Mouse (Mus musculus) hindbrain, embryonic 16.5 days (tissue): ENCODE measurements around the gene Hdgfl1. TPM values are rescaled to one million over a fixed set of nuclear protein-coding genes. Genes with fewer than 3 reads are reported as not detected.

Experiments used
- ATAC-seq: fragments of 200-750 bp; cut with Nextera tagmentation; 2 replicates; pipeline ENCODE4 v1.8.0; 2017; ENCODE audit warnings: moderate TSS enrichment, moderate library complexity
- H3K27ac ChIP-seq: fragments of 300-500 bp; sonication (generic); 2 replicates; pipeline ENCODE4 v1.5.1; 2014; ENCODE audit warnings: low read depth, mild to moderate bottlenecking, control low read depth, low read length, moderate library complexity
- H3K27me3 ChIP-seq: fragments of 300-500 bp; sonication (generic); replicated peaks from 2 replicates; pipeline ENCODE4 v1.6.1; 2014; ENCODE audit warnings: low read length; ENCODE audit not compliant: control insufficient read depth, insufficient read depth
- H3K36me3 ChIP-seq: fragments of 300-500 bp; sonication (generic); 2 replicates; pipeline ENCODE4 v1.6.1; 2014; ENCODE audit warnings: mild to moderate bottlenecking, low read length, moderate library complexity, mixed read lengths; ENCODE audit not compliant: control insufficient read depth, insufficient read depth
- H3K4me1 ChIP-seq: fragments of 300-500 bp; sonication (generic); 2 replicates; pipeline ENCODE4 v1.6.1; 2014; ENCODE audit warnings: low read depth, low read length; ENCODE audit not compliant: control insufficient read depth, insufficient read depth
- H3K4me2 ChIP-seq: fragments of 300-500 bp; sonication (generic); 2 replicates; pipeline ENCODE4 v1.6.1; 2014; ENCODE audit warnings: mild to moderate bottlenecking, low read length, control low read depth, moderate library complexity
- H3K4me3 ChIP-seq: fragments of 300-500 bp; sonication (generic); 2 replicates; pipeline ENCODE4 v1.5.1; 2014; ENCODE audit warnings: mild to moderate bottlenecking, low read length, control low read depth, moderate library complexity
- H3K9ac ChIP-seq: fragments of 300-500 bp; sonication (generic); 2 replicates; pipeline ENCODE4 v1.6.1; 2014; ENCODE audit warnings: low read depth, mild to moderate bottlenecking, control low read depth, low read length, moderate library complexity
- H3K9me3 ChIP-seq: fragments of 300-500 bp; sonication (generic); 2 replicates; pipeline ENCODE4 v1.6.1; 2014; ENCODE audit warnings: mild to moderate bottlenecking, low read length, moderate library complexity; ENCODE audit not compliant: control insufficient read depth
- WGBS: fragments of 180-500 bp; shearing (Covaris S2); extraction: QIAGEN DNeasy Blood & Tissue Kit; methylation state at CpG from one replicate; pipeline ENCODE4 v1.1.7; 2014; 5-methylcytosine and 5-hydroxymethylcytosine counted together
- polyA plus RNA-seq: library from polyadenylated mRNA; unstranded; fragments of >200 nt; fragmentation: Nextera tagmentation; extraction: Ambion mirVana; gene quantifications from 2 replicates; pipeline ENCODE4 v1.2.1, GENCODE M21; 2015

The Hdgfl1 gene
- polyA plus RNA-seq: not detected in 2 replicates

- ATAC-seq: no peak
- H3K4me3 ChIP-seq: no peak within 1 kb of the TSS
- no peak within 1 kb of the TSS for H3K27ac ChIP-seq
- no peak within 1 kb of the TSS for H3K4me2 ChIP-seq
- H3K27me3 ChIP-seq: no peaks in the 10 kb centered on the region
- H3K9ac ChIP-seq: no peak within 1 kb of the TSS
- no peaks in the 10 kb centered on the region for H3K36me3 ChIP-seq
- no peaks in the 10 kb centered on the region; the same call in 1 of the 2 replicates for H3K9me3 ChIP-seq
- no peaks in the 10 kb centered on the region for H3K4me1 ChIP-seq
- WGBS: 94% methylated on average over 16 of the region's 16 CpGs
Observed at GRCm38 (mm10) chr13:26769955-26770354, at the start of gene Hdgfl1. Gene Hdgfl1, minus strand, starts transcription at chr13:26770165.

- Histone ChIP-seq H3K4me1 (no peaks in the 10 kb centered on the region), H3K9ac (no peak overlapping the region), H3K4me3 (no peak overlapping the region), H3K4me2 (no peak overlapping the region), H3K27ac (no peak overlapping the region), H3K9me3 (no peaks in the 10 kb centered on the region), H3K36me3 (no peaks in the 10 kb centered on the region), H3K27me3 (no peaks in the 10 kb centered on the region)
- ATAC-seq: no peak
- 85% methylated on average over 3 of the region's 3 CpGs for WGBS
Observed at GRCm38 (mm10) chr13:26795460-26795859, 25.5 kb upstream of the Hdgfl1 start.

DNA sequence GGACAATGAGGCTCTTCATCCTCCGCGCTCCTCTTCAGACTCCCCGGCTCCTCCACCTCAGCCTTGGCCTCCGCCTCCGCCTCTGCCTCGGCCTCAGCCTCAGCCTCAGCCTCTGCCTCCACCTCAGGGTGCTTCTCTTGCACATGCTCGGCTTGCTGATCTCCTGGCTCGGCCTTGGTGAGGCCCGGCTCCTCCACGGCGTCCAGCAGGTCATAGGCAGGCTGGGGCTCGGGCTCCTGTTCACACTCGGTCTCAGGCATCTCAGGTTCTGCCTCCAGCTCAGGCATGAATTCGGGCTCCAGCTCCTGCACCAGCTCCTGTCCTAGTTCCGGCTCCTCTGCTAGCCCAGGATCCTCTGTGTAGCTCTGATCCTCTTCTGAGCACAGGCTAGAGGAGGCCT, 541 bp downstream of the Hdgfl1 start:
- Histone ChIP-seq H3K9me3 (no peaks in the 10 kb centered on the region; the same call in 1 of the 2 replicates), H3K9ac (no peak overlapping the region), H3K4me3 (no peak overlapping the region), H3K4me1 (no peaks in the 10 kb centered on the region), H3K27ac (no peak overlapping the region), H3K27me3 (no peaks in the 10 kb centered on the region), H3K4me2 (no peak overlapping the region), H3K36me3 (no peaks in the 10 kb centered on the region)
- WGBS: 98% methylated on average over 15 of the region's 15 CpGs
- no peak for ATAC-seq

- Histone ChIP-seq H3K27ac (no peak overlapping the region), H3K4me1 (no peaks in the 10 kb centered on the region), H3K4me2 (no peak overlapping the region), H3K27me3 (no peaks in the 10 kb centered on the region), H3K9me3 (no peaks in the 10 kb centered on the region), H3K9ac (no peak overlapping the region), H3K4me3 (no peak overlapping the region), H3K36me3 (no peaks in the 10 kb centered on the region)
- peak; percentile 76 for ATAC-seq
- WGBS: 49% methylated on average over 12 of the region's 12 CpGs
Observed at GRCm38 (mm10) chr13:26761966-26762803, 7.8 kb downstream of the Hdgfl1 start.

GRCm38 (mm10) chr13:26752863-26753262, 17.1 kb downstream of the Hdgfl1 start:
- Histone ChIP-seq H3K36me3 (no peaks in the 10 kb centered on the region), H3K4me2 (no peak overlapping the region), H3K27ac (no peak overlapping the region), H3K4me1 (no peaks in the 10 kb centered on the region), H3K27me3 (no peaks in the 10 kb centered on the region), H3K9me3 (no peaks in the 10 kb centered on the region), H3K9ac (no peak overlapping the region), H3K4me3 (no peak overlapping the region)
- ATAC-seq: no peak

DNA sequence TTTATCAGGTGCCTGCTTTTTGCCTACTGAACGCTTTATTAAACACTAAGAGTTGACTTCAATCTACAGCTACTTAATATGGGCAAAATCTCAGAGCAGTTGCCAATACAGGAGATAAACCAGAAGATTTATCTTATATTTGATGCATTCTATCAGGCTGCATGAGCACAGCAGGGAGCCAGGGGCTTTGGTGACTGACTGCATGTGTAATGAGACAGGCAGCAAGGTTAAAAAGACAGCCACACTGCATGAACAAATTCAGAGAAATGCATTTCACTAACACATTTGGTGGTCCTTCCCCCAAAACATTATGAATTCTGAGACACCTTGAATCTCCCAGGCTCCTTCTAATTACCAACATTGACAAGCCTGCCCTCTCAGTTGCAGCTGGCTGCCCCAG, 17.6 kb downstream of the Hdgfl1 start:
- no peaks in the 10 kb centered on the region for H3K27me3 ChIP-seq
- peak; percentile 60; the same call in 1 of the 2 replicates for ATAC-seq
- H3K4me3 ChIP-seq: no peak overlapping the region
- no peaks in the 10 kb centered on the region for H3K9me3 ChIP-seq
- no peaks in the 10 kb centered on the region for H3K4me1 ChIP-seq
- H3K4me2 ChIP-seq: no peak overlapping the region
- H3K9ac ChIP-seq: no peak overlapping the region
- no peaks in the 10 kb centered on the region for H3K36me3 ChIP-seq
- H3K27ac ChIP-seq: 0 out of 2 replicates have a peak overlapping the region, but pooled peaks have one; percentile 12
- 62% methylated on average over 1 of the region's 1 CpGs for WGBS

DNA sequence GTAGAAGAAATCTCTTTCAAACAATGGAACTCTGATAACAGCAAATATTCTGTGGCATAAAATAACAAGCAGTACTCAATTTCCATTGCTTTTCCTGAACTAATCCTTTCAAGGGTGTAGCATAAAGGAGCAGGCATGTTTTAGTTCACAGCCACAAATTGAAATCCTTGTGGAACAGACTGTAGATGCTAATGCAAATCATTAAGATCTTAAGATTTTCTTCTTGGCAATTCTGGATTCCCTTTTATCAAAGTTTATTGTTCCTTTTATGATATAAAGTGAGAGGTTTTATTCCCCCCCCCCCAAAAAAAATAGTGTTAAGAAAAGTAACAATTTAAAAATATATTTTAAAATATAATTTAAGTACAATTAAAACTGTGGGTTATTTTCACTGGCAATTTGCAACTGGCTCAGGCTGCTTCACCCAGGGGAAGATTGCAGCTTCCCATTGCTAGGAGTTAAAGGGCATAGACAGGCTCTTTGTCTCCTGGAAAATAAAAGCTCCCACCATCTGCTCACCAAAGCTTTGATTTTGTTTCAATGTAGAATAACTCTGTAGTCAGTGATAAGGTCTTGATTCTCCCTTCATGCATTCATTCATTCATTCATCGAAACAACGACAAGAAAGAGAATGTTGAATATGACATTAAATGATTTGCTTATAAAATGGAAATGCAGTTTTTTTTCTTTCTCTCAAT, 24.1 kb downstream of the Hdgfl1 start:
- ATAC-seq: peak; percentile 45; the same call in 1 of the 2 replicates
- no peaks in the 10 kb centered on the region for H3K4me1 ChIP-seq
- 18% methylated on average over 2 of the region's 2 CpGs for WGBS
- no peaks in the 10 kb centered on the region for H3K9me3 ChIP-seq
- H3K36me3 ChIP-seq: no peaks in the 10 kb centered on the region
- H3K9ac ChIP-seq: no peak overlapping the region
- H3K4me2 ChIP-seq: no peak overlapping the region
- H3K27me3 ChIP-seq: no peaks in the 10 kb centered on the region
- no peak overlapping the region for H3K27ac ChIP-seq
- H3K4me3 ChIP-seq: no peak overlapping the region

- H3K36me3 ChIP-seq: no peaks in the 10 kb centered on the region
- ATAC-seq: peak; percentile 70
- H3K4me1 ChIP-seq: no peaks in the 10 kb centered on the region
- H3K27ac ChIP-seq: no peak overlapping the region
- no peak overlapping the region for H3K4me2 ChIP-seq
- H3K9ac ChIP-seq: no peak overlapping the region
- H3K4me3 ChIP-seq: no peak overlapping the region
- no peaks in the 10 kb centered on the region for H3K27me3 ChIP-seq
- no peaks in the 10 kb centered on the region for H3K9me3 ChIP-seq
- 43% methylated on average over 5 of the region's 5 CpGs for WGBS
Observed at GRCm38 (mm10) chr13:26745059-26745759, 24.8 kb downstream of the Hdgfl1 start.

DNA sequence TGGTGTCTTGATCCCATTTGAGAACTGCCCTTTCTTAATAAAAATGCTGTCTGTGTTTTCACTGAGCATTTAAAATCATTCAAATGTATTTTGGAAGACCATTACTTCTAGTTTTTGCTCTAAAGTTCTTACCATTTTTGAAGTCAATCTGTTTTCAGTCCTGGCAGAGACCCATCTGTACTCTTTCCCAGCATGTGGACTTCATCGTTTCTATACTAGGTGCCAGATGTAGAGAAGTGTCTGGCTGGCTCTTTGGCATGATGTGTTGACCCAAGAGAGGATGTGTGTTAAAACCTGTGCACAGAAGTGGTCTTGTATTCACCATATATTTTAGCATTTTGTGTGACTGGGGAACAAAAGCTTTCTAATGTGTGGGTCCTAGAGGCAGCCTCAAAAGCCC, 25.9 kb downstream of the Hdgfl1 start:
- no peak overlapping the region for H3K4me3 ChIP-seq
- no peaks in the 10 kb centered on the region for H3K27me3 ChIP-seq
- H3K4me2 ChIP-seq: no peak overlapping the region
- no peak overlapping the region for H3K9ac ChIP-seq
- no peaks in the 10 kb centered on the region for H3K4me1 ChIP-seq
- H3K36me3 ChIP-seq: no peaks in the 10 kb centered on the region
- WGBS: 59% methylated on average over 1 of the region's 1 CpGs
- no peak for ATAC-seq
- no peaks in the 10 kb centered on the region for H3K9me3 ChIP-seq
- H3K27ac ChIP-seq: no peak overlapping the region
